Mouse (Mus musculus): ENCODE measurements around the gene Alox5ap.

Gene Alox5ap

GRCm38 (mm10) chr5:149257518-149258281 lies 6.9 kb upstream of the Alox5ap start:
- intact Hi-C loops (cut with DNase I), result no loop called here

DNA sequence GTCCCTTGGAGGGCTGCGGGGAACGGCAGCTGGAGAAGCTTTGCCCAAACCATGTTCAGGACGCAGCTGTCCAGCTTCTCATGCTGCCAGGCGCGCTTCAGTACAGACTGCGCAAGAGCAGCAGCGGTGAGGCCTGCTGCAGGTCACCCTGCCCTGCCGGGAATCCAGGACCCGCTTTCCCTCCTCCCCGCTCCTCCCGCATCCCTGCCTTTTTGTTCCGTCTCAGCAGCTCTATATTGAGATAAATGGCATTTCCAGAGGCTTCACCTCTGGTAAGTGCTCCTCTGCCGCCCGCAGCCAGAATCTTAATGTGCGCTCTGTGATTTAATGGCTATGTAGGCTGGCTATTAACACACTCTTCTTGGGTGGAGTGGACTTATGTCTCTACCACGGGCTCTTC lies 5.5 kb upstream of the Alox5ap start:
- intact Hi-C loops (cut with DNase I), result no loop called here

DNA sequence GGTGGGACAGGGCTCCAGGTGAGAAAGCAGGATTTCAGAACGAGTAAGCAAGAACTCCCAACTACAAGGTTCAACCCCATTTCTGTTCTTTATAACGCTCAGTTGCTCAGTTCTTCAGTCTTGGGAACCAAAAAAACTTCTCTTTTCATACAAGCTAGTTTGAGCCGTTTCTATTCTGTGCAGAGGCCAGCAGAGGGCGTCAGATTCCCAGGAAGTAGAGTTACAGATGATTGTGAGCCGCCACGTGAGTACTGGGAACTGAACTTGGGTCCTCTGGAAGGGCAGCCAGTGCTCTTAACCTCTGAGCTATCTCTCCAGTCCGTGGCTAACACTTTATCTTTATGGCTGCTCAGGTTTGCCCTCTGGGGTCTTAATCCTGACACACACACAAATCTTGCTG lies 3.1 kb upstream of the Alox5ap start:
- intact Hi-C loops (cut with DNase I), result no loop called here

DNA sequence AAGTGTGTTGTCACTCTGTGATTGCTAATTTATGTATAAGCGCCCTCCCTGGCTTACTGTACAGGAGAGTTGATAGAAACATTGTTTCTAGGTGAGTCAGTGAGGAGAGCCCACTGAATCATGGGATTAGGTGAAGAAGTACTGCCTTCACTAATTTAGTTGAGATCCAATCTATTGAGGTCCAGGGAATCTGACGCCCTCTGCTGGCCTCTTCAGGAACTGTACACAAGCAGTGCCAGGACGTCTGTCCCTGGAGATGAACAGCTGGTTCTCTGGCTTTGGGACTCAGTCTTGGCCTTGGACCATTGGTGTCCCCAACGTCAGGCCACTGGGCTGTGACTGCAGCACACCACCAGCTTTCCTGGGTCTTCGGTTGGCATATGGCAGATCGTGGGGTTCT lies 2.7 kb upstream of the Alox5ap start:
- intact Hi-C loops (cut with DNase I), result no loop called here

- intact Hi-C loops (cut with DNase I), result no loop called here
Observed at GRCm38 (mm10) chr5:149264878-149265279, 312 bp downstream of the Alox5ap start.

- intact Hi-C loops (cut with DNase I), result no loop called here
Observed at GRCm38 (mm10) chr5:149266761-149267221, 2.2 kb downstream of the Alox5ap start.

DNA sequence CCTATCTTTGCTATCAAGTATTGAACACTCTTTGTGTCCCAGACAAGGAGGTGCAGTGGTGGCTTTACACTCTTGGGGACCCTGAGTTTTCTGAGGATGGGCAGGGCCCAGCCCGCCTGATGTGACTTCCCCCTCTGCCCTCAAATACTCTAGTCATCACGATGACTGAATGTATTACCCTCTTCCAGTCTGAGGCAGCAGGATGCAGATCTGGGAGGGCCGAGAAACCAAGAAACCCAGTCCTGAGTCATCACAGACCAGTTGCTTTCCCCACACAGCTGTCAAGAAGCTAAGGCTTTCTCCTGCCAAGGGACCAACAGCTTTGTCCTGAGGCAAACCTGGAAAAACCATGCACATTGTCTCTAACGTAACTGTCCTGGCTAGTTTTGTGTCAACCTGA lies 2.9 kb downstream of the Alox5ap start:
- intact Hi-C loops (cut with DNase I), result no loop called here

- intact Hi-C loops (cut with DNase I), result no loop called here
Observed at GRCm38 (mm10) chr5:149271291-149271690, 6.7 kb downstream of the Alox5ap start.

DNA sequence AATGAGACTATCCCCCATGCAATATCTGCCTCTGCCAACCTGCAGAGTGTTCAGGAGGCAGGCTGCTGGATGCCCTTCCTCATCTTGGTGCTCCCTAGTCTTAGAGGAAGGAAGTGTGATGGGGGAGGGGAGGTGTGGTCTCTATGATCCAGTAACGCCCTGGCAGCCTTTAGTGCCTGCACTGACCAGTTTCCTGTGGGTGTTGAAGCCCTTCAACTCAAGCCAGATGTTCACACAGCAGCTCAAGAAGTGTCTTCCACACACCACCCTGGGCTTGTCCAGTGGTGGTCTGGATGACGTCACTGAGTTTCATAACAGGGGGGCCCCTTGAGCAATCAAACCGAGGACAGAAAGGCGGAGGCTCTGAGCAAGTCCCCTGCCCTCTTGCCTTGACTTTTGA lies 8.0 kb downstream of the Alox5ap start:
- intact Hi-C loops (cut with DNase I), result no loop called here

DNA sequence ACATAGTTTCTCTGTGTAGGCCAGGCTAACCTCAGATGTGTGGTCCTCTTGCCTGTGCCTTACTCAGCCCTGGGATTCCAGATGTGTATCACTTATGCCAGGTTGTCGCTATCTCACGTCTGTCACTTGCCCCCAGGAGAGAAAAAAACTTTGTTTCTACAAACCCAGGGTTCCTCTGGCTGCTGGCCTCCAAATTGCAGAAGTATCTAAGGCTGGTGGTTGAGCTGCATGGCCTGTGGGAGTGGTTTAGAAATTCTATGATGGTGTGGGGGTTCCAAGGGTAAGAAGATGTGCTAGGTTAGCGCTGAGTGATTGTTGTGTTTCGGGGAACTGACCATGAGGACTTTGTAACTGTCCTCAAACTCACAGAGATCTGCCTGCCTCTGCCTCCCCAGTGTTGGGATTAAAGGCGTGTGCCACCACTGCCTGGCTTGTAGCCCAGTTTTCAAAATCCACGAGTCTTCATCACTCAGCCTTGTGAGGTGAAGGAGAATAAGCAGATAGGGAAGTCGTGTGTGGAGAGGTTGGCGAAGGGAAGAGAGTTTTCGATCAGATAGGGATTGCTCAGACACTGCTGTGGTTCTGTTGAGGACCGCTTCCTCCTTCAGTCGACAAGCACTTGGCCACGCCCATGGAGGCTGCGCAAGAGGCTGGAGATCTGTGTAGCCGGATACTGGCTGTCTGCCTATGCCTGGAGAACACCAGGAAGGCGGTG lies 10.0 kb downstream of the Alox5ap start:
- intact Hi-C loops (cut with DNase I), result no loop called here

DNA sequence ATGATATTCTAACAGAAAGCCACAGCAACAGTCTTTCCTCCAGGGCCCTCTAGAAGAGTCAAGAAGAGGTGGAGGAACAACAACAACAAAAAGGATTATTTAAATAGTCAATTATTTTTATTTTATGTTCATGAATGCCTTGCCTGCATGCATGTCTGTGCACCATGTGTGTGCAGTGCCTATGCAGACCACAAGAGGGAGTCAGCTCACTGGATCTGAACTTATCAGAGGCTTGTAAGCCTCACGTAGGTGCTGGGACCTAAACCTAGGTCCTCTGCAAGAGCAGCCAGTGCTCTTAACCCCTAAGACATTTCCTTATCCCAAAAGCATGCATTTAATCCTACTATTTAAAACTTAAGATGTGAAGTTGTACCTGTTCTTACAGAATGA lies 10.5 kb downstream of the Alox5ap start:
- intact Hi-C loops (cut with DNase I), result no loop called here

- intact Hi-C loops (cut with DNase I), result no loop called here
Observed at GRCm38 (mm10) chr5:149277529-149277928, 13.0 kb downstream of the Alox5ap start.

DNA sequence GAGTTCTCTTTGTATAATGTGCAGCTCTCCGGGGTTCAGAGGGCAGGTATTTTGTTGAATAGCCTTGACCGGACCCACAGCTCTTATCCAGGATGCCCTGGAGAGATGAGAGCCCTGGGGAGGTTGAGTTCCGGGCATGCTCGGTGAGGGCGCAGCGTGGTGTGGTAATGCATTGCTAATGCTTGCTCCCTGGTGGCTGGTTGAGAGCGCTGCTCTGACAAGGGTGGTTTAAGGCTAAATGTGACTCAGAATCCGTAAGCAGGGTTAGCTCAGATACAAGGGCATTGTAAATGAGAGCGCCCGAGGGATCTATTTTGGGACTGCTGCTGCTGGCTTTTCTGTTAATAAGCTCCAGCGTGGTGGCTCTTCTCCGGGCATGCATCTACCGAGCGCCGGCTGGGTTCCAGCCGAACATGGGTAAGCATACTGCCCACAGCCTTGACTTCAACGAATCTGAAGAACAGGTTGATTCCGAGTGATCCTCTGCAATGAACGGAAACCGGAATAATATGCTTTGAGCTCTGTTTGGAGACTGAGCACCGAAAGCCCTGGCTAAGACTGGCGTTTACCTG lies 14.8 kb downstream of the Alox5ap start:
- intact Hi-C loops (cut with DNase I), result no loop called here

DNA sequence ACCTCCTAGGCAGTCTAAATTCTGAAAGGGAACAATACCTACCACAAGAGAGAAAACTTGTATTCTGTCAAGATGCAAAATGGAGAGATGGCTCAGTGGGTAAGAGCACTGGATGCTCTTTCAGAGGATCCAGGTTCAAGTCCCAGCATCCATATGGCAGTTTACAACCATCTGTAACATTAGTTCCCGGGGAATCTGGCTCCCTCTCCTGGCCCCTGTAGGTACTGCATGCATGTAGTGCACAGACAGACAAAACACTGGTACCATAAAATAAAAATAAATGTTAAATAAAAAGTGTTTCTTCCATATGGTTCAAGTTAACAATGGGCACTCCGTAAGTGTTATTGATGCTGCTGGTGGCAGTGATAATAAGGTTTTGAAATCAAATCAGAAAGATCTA lies 18.4 kb downstream of the Alox5ap start:
- intact Hi-C loops (cut with DNase I), result no loop called here

DNA sequence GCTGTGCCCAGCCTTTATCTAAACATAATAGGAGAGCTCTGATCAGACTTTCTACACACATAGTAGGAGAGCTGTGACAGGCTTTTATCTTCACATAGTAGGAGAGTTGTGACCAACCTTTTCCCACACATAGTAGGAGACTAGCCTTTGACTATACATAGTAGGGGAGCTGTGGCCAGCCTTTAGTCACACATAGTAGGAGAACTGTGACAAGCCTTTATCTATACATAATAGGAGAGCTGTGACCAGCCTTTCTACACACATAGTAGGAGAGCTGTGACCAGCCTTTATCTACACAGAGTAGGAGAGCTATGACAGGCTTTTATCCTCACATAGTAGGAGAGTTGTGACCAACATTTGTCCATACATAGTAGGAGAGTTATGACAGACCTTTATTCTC lies 19.3 kb downstream of the Alox5ap start:
- intact Hi-C loops (cut with DNase I), result no loop called here

GRCm38 (mm10) chr5:149286021-149286420 lies 21.5 kb downstream of the Alox5ap start:
- intact Hi-C loops (cut with DNase I), result no loop called here

- intact Hi-C loops (cut with DNase I), result no loop called here
Observed at GRCm38 (mm10) chr5:149287148-149288038, 22.8 kb downstream of the Alox5ap start.

DNA sequence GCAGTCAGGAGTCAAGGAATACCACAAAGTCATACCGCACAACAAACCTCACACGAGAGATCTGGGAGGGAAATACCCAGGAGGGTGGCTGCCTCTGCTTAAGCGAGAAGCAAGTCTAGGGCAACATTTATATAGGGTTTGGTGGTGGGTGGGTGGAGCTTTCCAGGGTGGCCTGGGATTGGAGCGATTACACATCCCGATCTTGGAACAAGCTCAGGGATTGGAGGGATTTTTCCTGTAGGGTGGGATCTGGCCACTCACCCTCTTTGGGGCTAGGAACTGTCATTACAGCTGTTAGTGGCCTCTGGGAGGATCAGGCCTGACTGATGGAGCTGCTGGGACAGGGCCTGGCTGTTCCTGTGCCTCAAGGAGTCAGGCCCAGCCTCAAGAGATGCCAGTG lies 26.7 kb downstream of the Alox5ap start:
- intact Hi-C loops (cut with DNase I), result no loop called here

- intact Hi-C loops (cut with DNase I), result no loop called here
Observed at GRCm38 (mm10) chr5:149293071-149293470, 28.5 kb downstream of the Alox5ap start.

- intact Hi-C loops (cut with DNase I), result no loop called here
Observed at GRCm38 (mm10) chr5:149296808-149297207, 32.2 kb downstream of the Alox5ap start.

DNA sequence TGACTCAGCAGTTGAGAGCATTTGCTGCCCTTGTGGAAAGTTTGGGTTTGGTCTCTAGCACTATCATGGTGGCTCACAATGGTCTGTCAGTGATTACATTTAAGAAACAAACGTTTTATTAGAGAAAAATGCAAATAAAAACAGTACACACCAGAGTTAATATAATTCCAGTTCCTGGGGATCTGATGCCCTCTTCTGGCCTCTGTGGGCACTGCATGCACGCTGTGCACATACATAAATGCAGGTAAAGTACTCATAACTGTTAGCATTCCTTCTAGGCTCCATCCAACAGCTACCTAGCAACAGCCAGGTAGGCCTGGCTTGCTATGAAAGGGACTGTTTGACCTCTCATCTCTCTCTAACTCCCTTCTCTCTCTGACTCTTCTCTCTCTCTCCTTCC lies 32.9 kb downstream of the Alox5ap start:
- intact Hi-C loops (cut with DNase I), result no loop called here

DNA sequence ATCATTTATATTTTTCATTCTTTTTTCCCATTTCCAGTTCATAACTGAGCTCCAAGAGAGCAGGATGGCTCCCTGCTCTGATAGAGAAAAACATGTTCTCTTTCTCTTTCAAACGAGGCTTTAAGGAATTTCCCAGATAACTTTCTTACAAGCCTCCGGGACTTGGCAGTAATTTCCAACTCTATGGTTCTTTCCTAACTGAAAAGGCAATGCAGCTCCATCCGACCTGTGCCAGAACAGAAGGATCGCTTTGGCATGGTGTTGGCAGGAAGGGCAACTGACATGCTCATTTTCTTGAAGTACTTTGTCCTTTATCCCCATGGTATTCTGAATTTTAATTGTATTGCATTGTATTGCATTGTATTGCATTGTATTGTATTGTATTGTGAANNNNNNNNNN lies 33.7 kb downstream of the Alox5ap start:
- intact Hi-C loops (cut with DNase I), result no loop called here
